Mouse (Mus musculus) G1E (cell line): ENCODE data around the gene Ephb1.

Experiments used
- CTCF ChIP-seq: IDR thresholded peaks from 2 replicates; pipeline ENCODE4 v1.5.1; 2012; ENCODE audit warnings: low read depth, low read length, inconsistent platforms, mixed read lengths
- GATA1 ChIP-seq: IDR thresholded peaks from 2 replicates; pipeline ENCODE4 v1.6.1; 2012; ENCODE audit warnings: borderline replicate concordance, low read length, inconsistent platforms, mixed read lengths
- POLR2AphosphoS5 ChIP-seq: IDR thresholded peaks from 2 replicates; pipeline ENCODE4 v1.6.1; 2012; ENCODE audit warnings: low read depth, low read length, inconsistent platforms; ENCODE audit not compliant: insufficient replicate concordance
- TAL1 ChIP-seq: conservative IDR thresholded peaks from 2 replicates; pipeline ENCODE4 v1.6.1; 2012; ENCODE audit warnings: low read depth, low read length, inconsistent platforms, mixed read lengths

DNA sequence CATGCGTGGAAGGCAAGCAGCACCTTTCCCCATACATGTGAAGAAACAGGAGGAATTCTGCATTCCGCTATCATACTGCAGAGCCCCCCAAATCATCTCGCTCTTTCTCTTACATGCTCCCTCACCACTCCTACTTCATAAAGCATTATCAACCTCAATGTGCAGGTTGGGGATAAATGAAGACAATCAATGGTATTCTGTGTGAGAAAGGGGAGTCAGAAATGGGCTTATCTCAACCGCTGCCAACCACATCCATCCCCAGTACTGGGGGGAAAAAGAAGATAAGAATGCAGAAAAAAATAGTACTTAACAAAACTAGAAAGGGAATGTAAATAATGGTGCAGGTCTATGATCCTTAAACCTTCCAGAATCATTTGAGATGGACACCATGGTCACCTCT lies 408.7 kb downstream of the Ephb1 start:
- TF ChIP-seq CTCF, result no peak
- TF ChIP-seq GATA1, result no peak
- TF ChIP-seq POLR2AphosphoS5, result no peak
- no peak for TF ChIP-seq TAL1
